Mouse (Mus musculus) neural tube, embryonic 12.5 days (tissue): ENCODE results near the gene B3galt4. TPM values are rescaled to one million over a fixed set of nuclear protein-coding genes. Genes with fewer than 3 reads are reported as not detected.
"Not testable (repeated sequence)": the region's sequence is repeated elsewhere in the genome, so short reads cannot be mapped to it uniquely, and the experiment has no call there.

ENCODE experiments used
- ATAC-seq: fragments of 200-750 bp; cut with Nextera tagmentation; 2 replicates; pipeline ENCODE4 v1.8.0; 2017; ENCODE audit warnings: low read depth, mild to moderate bottlenecking, moderate TSS enrichment, moderate library complexity; ENCODE audit not compliant: low FRiP score
- H3K27ac ChIP-seq: fragments of 300-500 bp; sonication (generic); 2 replicates; pipeline ENCODE4 v1.5.1; 2016
- H3K27me3 ChIP-seq: fragments of 300-500 bp; sonication (generic); replicated peaks from 2 replicates; pipeline ENCODE4 v1.6.1; 2016; ENCODE audit warnings: mild to moderate bottlenecking
- H3K36me3 ChIP-seq: fragments of 300-500 bp; sonication (generic); 2 replicates; pipeline ENCODE4 v1.6.1; 2016; ENCODE audit warnings: mild to moderate bottlenecking
- H3K4me1 ChIP-seq: fragments of 300-500 bp; sonication (generic); 2 replicates; pipeline ENCODE4 v1.6.1; 2016
- H3K4me2 ChIP-seq: fragments of 300-500 bp; sonication (generic); replicated peaks from 2 replicates; pipeline ENCODE4 v1.6.1; 2016; ENCODE audit warnings: mild to moderate bottlenecking
- H3K4me3 ChIP-seq: fragments of 300-500 bp; sonication (generic); 2 replicates; pipeline ENCODE4 v1.5.1; 2016
- H3K9ac ChIP-seq: fragments of 300-500 bp; sonication (generic); 2 replicates; pipeline ENCODE4 v1.6.1; 2016; ENCODE audit warnings: mild to moderate bottlenecking
- H3K9me3 ChIP-seq: fragments of 300-500 bp; sonication (generic); 2 replicates; pipeline ENCODE4 v1.6.1; 2016; ENCODE audit warnings: mild to moderate bottlenecking
- WGBS: fragments of 180-500 bp; shearing (Covaris S2); methylation state at CpG from one replicate; pipeline ENCODE4 v1.1.7; 2016; 5-methylcytosine and 5-hydroxymethylcytosine counted together
- polyA plus RNA-seq: library from polyadenylated mRNA; unstranded; fragments of >200 nt; fragmentation: Nextera tagmentation; extraction: Ambion mirVana; gene quantifications from 2 replicates; pipeline ENCODE4 v1.2.1, GENCODE M21; 2016

B3galt4 gene
- 7.9 and 8.3 TPM in 2 replicates for polyA plus RNA-seq

- H3K4me2 ChIP-seq = peak within 1 kb of the TSS; percentile 88
- H3K36me3 ChIP-seq = peaks cover 64% of the 10 kb centered on the region
- WGBS = 1% methylated on average over 45 of the region's 45 CpGs
- H3K4me1 ChIP-seq = peaks cover 52% of the 10 kb centered on the region
- no peaks in the 10 kb centered on the region for H3K9me3 ChIP-seq
- ATAC-seq = peak; percentile 61
- H3K27me3 ChIP-seq = no peaks in the 10 kb centered on the region
- peak within 1 kb of the TSS; percentile 75 for H3K27ac ChIP-seq
- peak within 1 kb of the TSS; percentile 41 for H3K4me3 ChIP-seq
- H3K9ac ChIP-seq = peak within 1 kb of the TSS; percentile 60
Observed at GRCm38 (mm10) chr17:33951021-33951946, at the start of gene B3galt4. B3galt4 (minus strand) TSS chr17:33951488.

- H3K9me3 ChIP-seq, H3K36me3 ChIP-seq, H3K4me2 ChIP-seq, ATAC-seq, H3K9ac ChIP-seq, H3K27ac ChIP-seq: not testable (repeated sequence)
- WGBS = 53% methylated on average over 2 of the region's 2 CpGs
- Histone ChIP-seq H3K4me1 (peaks cover 10% of the 10 kb centered on the region), H3K4me3 (0 out of 2 replicates have a peak overlapping the region, but pooled peaks have one; percentile 50), H3K27me3 (peaks cover 27% of the 10 kb centered on the region)
Observed at GRCm38 (mm10) chr17:34000796-34001195, 49.5 kb upstream of the B3galt4 start.

GRCm38 (mm10) chr17:34000150-34000537, 48.9 kb upstream of the B3galt4 start, which contains the start of gene H2-K1:
H2-K1 (minus strand) TSS chr17:34000347.
- peak within 1 kb of the TSS; percentile 98 for H3K4me2 ChIP-seq
- under 1% methylated on average over 23 of the region's 30 CpGs for WGBS
- peak within 1 kb of the TSS; percentile 47 for H3K9ac ChIP-seq
- no peaks in the 10 kb centered on the region for H3K9me3 ChIP-seq
- H3K27me3 ChIP-seq = peaks cover 27% of the 10 kb centered on the region
- H3K36me3 ChIP-seq = no peaks in the 10 kb centered on the region
- peak; percentile 68 for ATAC-seq
- no peak within 1 kb of the TSS for H3K27ac ChIP-seq
- peak within 1 kb of the TSS; percentile 50 for H3K4me3 ChIP-seq
- H3K4me1 ChIP-seq = peaks cover 10% of the 10 kb centered on the region

- WGBS = 2% methylated on average over 87 of the region's 87 CpGs
- Histone ChIP-seq H3K4me1 (peaks cover 10% of the 10 kb centered on the region), H3K4me2 (peak overlapping the region; percentile 98), H3K9me3 (no peaks in the 10 kb centered on the region), H3K4me3 (peak overlapping the region; percentile 50), H3K36me3 (no peaks in the 10 kb centered on the region), H3K27me3 (peaks cover 27% of the 10 kb centered on the region), H3K27ac (no peak overlapping the region), H3K9ac (peak overlapping the region; percentile 47)
- ATAC-seq = peak; percentile 48
Observed at GRCm38 (mm10) chr17:33999341-34000149, 48.3 kb upstream of the B3galt4 start.

GRCm38 (mm10) chr17:33998697-33999096, 47.4 kb upstream of the B3galt4 start:
- not testable (repeated sequence) for H3K9ac ChIP-seq, H3K36me3 ChIP-seq, H3K4me2 ChIP-seq, H3K9me3 ChIP-seq, H3K27ac ChIP-seq, ATAC-seq, H3K4me3 ChIP-seq
- 70% methylated on average over 5 of the region's 5 CpGs for WGBS
- Histone ChIP-seq H3K4me1 (peaks cover 10% of the 10 kb centered on the region), H3K27me3 (peaks cover 27% of the 10 kb centered on the region)

- WGBS = 91% methylated on average over 2 of the region's 2 CpGs
- peaks cover 10% of the 10 kb centered on the region for H3K4me1 ChIP-seq
- not testable (repeated sequence) for ATAC-seq
Observed at GRCm38 (mm10) chr17:33997025-33997424, 45.7 kb upstream of the B3galt4 start.

GRCm38 (mm10) chr17:33995651-33996050, 44.4 kb upstream of the B3galt4 start:
- no peak overlapping the region for H3K4me3 ChIP-seq
- no peak overlapping the region for H3K4me2 ChIP-seq
- H3K27ac ChIP-seq = no peak overlapping the region
- 59% methylated on average over 3 of the region's 3 CpGs for WGBS
- ATAC-seq = no peak
- no peaks in the 10 kb centered on the region for H3K9me3 ChIP-seq
- H3K4me1 ChIP-seq = peaks cover 10% of the 10 kb centered on the region
- H3K9ac ChIP-seq = no peak overlapping the region
- no peaks in the 10 kb centered on the region for H3K36me3 ChIP-seq
- peaks cover 17% of the 10 kb centered on the region for H3K27me3 ChIP-seq

More at GRCm38 (mm10) chr17:33997025-33997424, 45.7 kb upstream of the B3galt4 start:
- H3K27ac ChIP-seq, H3K4me3 ChIP-seq, H3K9ac ChIP-seq, H3K9me3 ChIP-seq, H3K36me3 ChIP-seq, H3K4me2 ChIP-seq: not testable (repeated sequence)
- H3K27me3 ChIP-seq = peaks cover 27% of the 10 kb centered on the region

- Histone ChIP-seq H3K36me3 (no peaks in the 10 kb centered on the region), H3K9ac (no peak overlapping the region), H3K27ac (no peak overlapping the region), H3K4me2 (no peak overlapping the region), H3K4me1 (peaks cover 7% of the 10 kb centered on the region), H3K4me3 (no peak overlapping the region), H3K9me3 (no peaks in the 10 kb centered on the region), H3K27me3 (peaks cover 10% of the 10 kb centered on the region)
- 93% methylated on average over 8 of the region's 8 CpGs for WGBS
- no peak for ATAC-seq
Observed at GRCm38 (mm10) chr17:33994959-33995358, 43.7 kb upstream of the B3galt4 start.

- Histone ChIP-seq H3K4me2 (no peak overlapping the region; the same call in 1 of the 2 replicates), H3K4me3 (no peak overlapping the region), H3K27ac (no peak overlapping the region), H3K36me3 (no peaks in the 10 kb centered on the region), H3K9ac (no peak overlapping the region), H3K4me1 (no peaks in the 10 kb centered on the region), H3K27me3 (no peaks in the 10 kb centered on the region), H3K9me3 (no peaks in the 10 kb centered on the region)
- 31% methylated on average over 10 of the region's 10 CpGs for WGBS
- 0 out of 2 replicates have a peak, but pooled peaks have one; percentile 41 for ATAC-seq
Observed at GRCm38 (mm10) chr17:33991788-33992664, 40.7 kb upstream of the B3galt4 start.

GRCm38 (mm10) chr17:33982136-33982535, 30.8 kb upstream of the B3galt4 start:
- H3K4me3 ChIP-seq, H3K9me3 ChIP-seq, ATAC-seq, H3K4me1 ChIP-seq, H3K27ac ChIP-seq, H3K9ac ChIP-seq, H3K36me3 ChIP-seq: not testable (repeated sequence)
- WGBS = 12% methylated on average over 8 of the region's 8 CpGs
- peak overlapping the region; percentile 63 for H3K4me2 ChIP-seq
- peaks cover 33% of the 10 kb centered on the region for H3K27me3 ChIP-seq

- WGBS = 1% methylated on average over 27 of the region's 27 CpGs
- Histone ChIP-seq H3K27ac (peak overlapping the region; percentile 76; the same call in 1 of the 2 replicates), H3K27me3 (peaks cover 35% of the 10 kb centered on the region), H3K4me2 (peak overlapping the region; percentile 63), H3K9ac (peak overlapping the region; percentile 55; the same call in 1 of the 2 replicates), H3K4me3 (peak overlapping the region; percentile 42)
- not testable (repeated sequence) for H3K9me3 ChIP-seq, H3K4me1 ChIP-seq, H3K36me3 ChIP-seq
- ATAC-seq = peak; percentile 94
Observed at GRCm38 (mm10) chr17:33981192-33981909, 30.1 kb upstream of the B3galt4 start.
